Comparison of ENCODE assay signal across 8 mouse cellular contexts in genomic region chr5:92505402-92505865, GRCm38 (mm10). TPM values are rescaled to one million over a fixed set of nuclear protein-coding genes. Genes with fewer than 3 reads are reported as not detected.
DNase-seq lines count a peak whose midpoint lies in the region; ATAC-seq lines count a peak whose summit lies in the region.

No protein-coding gene starts in this region.

- H3K27me3 ChIP-seq in hindbrain, embryonic 16.5 days (replicated peaks; ENCODE audit: control insufficient read depth, insufficient read depth, low read length) = no peaks in the 10 kb centered on the region

- H3K79me2 ChIP-seq in macrophage (ENCODE audit: inconsistent target) = peaks cover 46% of the 10 kb centered on the region

- H3K27ac ChIP-seq in hindbrain, embryonic 16.5 days (ENCODE audit: low read depth, low read length) = peak overlapping the region; percentile 98
- peak overlapping the region; percentile 78 for H3K27ac ChIP-seq in macrophage

- H3K9me3 ChIP-seq in hindbrain, embryonic 16.5 days (ENCODE audit: control insufficient read depth, low read length) = no peaks in the 10 kb centered on the region

- 0% methylated on average over 34 of the region's 48 CpGs for WGBS in hindbrain, embryonic 16.5 days
- under 1% methylated on average over 46 of the region's 48 CpGs for WGBS in macrophage (ENCODE audit: missing documents)

- H3K4me1 ChIP-seq in hindbrain, embryonic 16.5 days (ENCODE audit: control insufficient read depth, insufficient read depth, low read depth, low read length) = peaks cover 20% of the 10 kb centered on the region

- peak; percentile 92 for DNase-seq in R1 (ENCODE audit: low read depth, low spot score)
- DNase-seq in cerebellum, postnatal 25 days = peak; percentile 97 to 98
- peak; percentile 96 to 98 for DNase-seq in frontal cortex, postnatal 36 days (ENCODE audit: low spot score in 2 of 2)
- DNase-seq in left cerebral cortex, adult 18-20 months (ENCODE audit: low spot score in 2 of 2) = peak; percentile 95 to 98
- DNase-seq in right cerebral cortex, adult 18-20 months = peak; percentile 98
- DNase-seq in urinary bladder, postnatal 10 days (ENCODE audit: low spot score) = peak; percentile 83

- H3K9ac ChIP-seq in hindbrain, embryonic 16.5 days (ENCODE audit: low read depth, low read length) = peak overlapping the region; percentile 90

- no peaks in the 10 kb centered on the region for H3K36me3 ChIP-seq in hindbrain, embryonic 16.5 days (ENCODE audit: control insufficient read depth, insufficient read depth, low read length)
- 0 out of 2 replicates have a peak, but pooled peaks cover 8% of the 10 kb centered on the region for H3K36me3 ChIP-seq in macrophage (ENCODE audit: inconsistent target)

- H3K4me3 ChIP-seq in hindbrain, embryonic 16.5 days (ENCODE audit: low read length) = peak overlapping the region; percentile 68
- peak overlapping the region; percentile 78 for H3K4me3 ChIP-seq in macrophage (ENCODE audit: inconsistent target)

- peak; percentile 97 for ATAC-seq in hindbrain, embryonic 16.5 days

- peak overlapping the region; percentile 81 for H3K4me2 ChIP-seq in hindbrain, embryonic 16.5 days (ENCODE audit: low read length)

RNA-seq across cellular contexts. Expression of gene Scarb2, which starts 1.2 kb away (rescaled TPM):
- 23.1 and 23.5 TPM in 2 replicates for polyA plus RNA-seq in hindbrain, embryonic 16.5 days (2015; fragmentation: Nextera tagmentation; extraction: Ambion mirVana)
- 10 to 100 TPM; 91.4 to 94.1 TPM for total RNA-seq in left cerebral cortex, adult 18-20 months (2021)
- total RNA-seq in macrophage (2018; cell fraction: chromatin; rRNA removed) = 10 to 100 TPM; 30.0 to 78.9 (median 60.9) TPM
- total RNA-seq in macrophage (2018; cell fraction: cytosol; rRNA removed) = 100 to 1,000 TPM in 16 of 26 experiments, 10 to 100 TPM in 10; 59.4 to 206 (median 108) TPM
- total RNA-seq in macrophage (2018; cell fraction: nucleus; rRNA removed) = 100 to 1,000 TPM in 25 of 26 experiments, 10 to 100 TPM in 1; 84.3 to 218 (median 151) TPM
- polyA plus RNA-seq in macrophage (2018) = 93.3 to 161 TPM (median 147 TPM) in 3 replicates

RNA-seq across cellular contexts. Expression of gene Fam47e, which starts 49.4 kb away (rescaled TPM):
- 2.2 and 2.3 TPM in 2 replicates for polyA plus RNA-seq in hindbrain, embryonic 16.5 days (2015; fragmentation: Nextera tagmentation; extraction: Ambion mirVana)
- under 1 TPM in 1 of 2 experiments, not detected in 1; 0.28 TPM for total RNA-seq in left cerebral cortex, adult 18-20 months (2021)
- not detected for total RNA-seq in macrophage (2018; cell fraction: chromatin; rRNA removed)
- not detected for total RNA-seq in macrophage (2018; cell fraction: cytosol; rRNA removed)
- not detected for total RNA-seq in macrophage (2018; cell fraction: nucleus; rRNA removed)
- polyA plus RNA-seq in macrophage (2018) = not detected in 3 replicates

Comparison
In these comparisons a context has a peak if more than half of its experiments do, and no peak if none do; other contexts are left out.
1. Peak in every context shown above with its lines: DNase-seq, ATAC-seq, H3K4me3 ChIP-seq and H3K27ac ChIP-seq.